16 mouse cellular contexts compared by ENCODE assay signal in the genomic region with DNA sequence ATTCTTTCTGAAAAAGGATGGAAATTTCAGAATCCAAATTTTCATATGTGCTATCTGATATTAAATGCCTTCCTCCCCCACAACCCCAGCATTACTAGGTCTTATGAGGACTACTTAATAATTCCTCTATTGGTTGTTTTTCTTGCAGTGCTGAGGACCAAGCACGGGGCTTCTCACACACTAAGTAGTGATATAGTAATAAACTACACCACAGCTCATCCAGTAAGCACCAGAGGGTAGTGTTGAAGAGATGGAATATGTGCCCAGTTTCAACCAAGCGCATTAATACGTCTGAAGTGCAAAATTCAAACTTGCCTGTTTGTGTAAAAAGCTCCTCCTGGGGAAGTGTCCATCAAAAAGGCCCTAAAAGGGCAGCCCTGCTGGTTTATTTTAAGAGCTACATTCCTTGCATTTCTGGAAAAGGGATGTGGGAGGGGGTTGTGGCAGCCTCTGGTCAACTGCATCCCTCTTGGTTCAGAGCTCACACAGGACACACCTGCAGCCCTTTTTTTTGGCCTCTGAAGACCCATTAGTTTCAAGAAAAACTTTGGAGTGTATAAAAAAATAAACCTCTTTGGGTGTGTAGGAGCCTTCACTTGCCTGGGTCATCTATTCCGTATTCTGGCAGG.
DNase-seq lines count a peak whose midpoint lies in the region; ATAC-seq and TF ChIP-seq lines count a peak whose summit lies in the region.
"Had no signal": no experiment of that assay in that cellular context is flagged by ENCODE, and none has a peak within 500 bp of the region (broad histone marks: within the 10 kb centered on the region; RNA-seq: fewer than 3 reads in every experiment).

No protein-coding gene starts in this region.

- H3K4me3 ChIP-seq in heart, postnatal 0 days (ENCODE audit: low read depth, low read length), result no peak overlapping the region
- no peak overlapping the region for H3K4me3 ChIP-seq in limb, embryonic 11.5 days (ENCODE audit: low read depth, low read length)
- H3K4me3 ChIP-seq: myocyte had no signal

- 51% methylated on average over 4 of the region's 4 CpGs for WGBS in heart, postnatal 0 days
- 34% methylated on average over 4 of the region's 4 CpGs for WGBS in limb, embryonic 11.5 days

- TF ChIP-seq EP300 in heart, postnatal 0 days (IDR thresholded peaks at IDR 0.05; ENCODE audit: low read depth), result no peak

- no peak for TF ChIP-seq CTCF in heart, postnatal 0 days (IDR thresholded peaks at IDR 0.05; ENCODE audit: low read depth)
- TF ChIP-seq CTCF in brain, embryonic 14.5 days (IDR thresholded peaks at IDR 0.05; ENCODE audit: borderline replicate concordance, extremely low read depth, insufficient read depth, insufficient read length), result no peak

- no peaks in the 10 kb centered on the region for H3K9me3 ChIP-seq in heart, postnatal 0 days (replicated peaks; ENCODE audit: control insufficient read depth, low read length)
- H3K9me3 ChIP-seq in limb, embryonic 11.5 days (ENCODE audit: control insufficient read depth, low read length), result no peaks in the 10 kb centered on the region

- no peak for DNase-seq in heart, postnatal 0 days (ENCODE audit: low spot score)
- DNase-seq in heart, postnatal 36 days, result no peak
- DNase-seq in Muller cell, postnatal 12 days (ENCODE audit: inconsistent ontology term), result peak; percentile 52
- peak; percentile 27 for DNase-seq in brain, embryonic 14.5 days (ENCODE audit: low read depth)
- peak; percentile 56 for DNase-seq in limb, embryonic 11.5 days (ENCODE audit: low spot score)
- DNase-seq in thymus, postnatal 4 days, result no peak
- DNase-seq: cerebellum, adult 9-11 months; kidney, adult 11 months; layer of hippocampus, adult 9-11 months; left cerebral cortex, postnatal 4 days; lung, adult 18-20 months; spleen, adult 18-20 months had no signal

- no peaks in the 10 kb centered on the region for H3K27me3 ChIP-seq in heart, postnatal 0 days (ENCODE audit: control insufficient read depth, insufficient read depth, low read length)
- H3K27me3 ChIP-seq in limb, embryonic 11.5 days (ENCODE audit: control insufficient read depth, insufficient read depth, low read length), result no peaks in the 10 kb centered on the region
- H3K27me3 ChIP-seq: CH12.LX, Patski had no signal

- H3K4me1 ChIP-seq in heart, postnatal 0 days (ENCODE audit: control insufficient read depth, insufficient read depth), result peaks cover 15% of the 10 kb centered on the region
- H3K4me1 ChIP-seq in limb, embryonic 11.5 days (ENCODE audit: control insufficient read depth, insufficient read depth, low read length), result peaks cover 22% of the 10 kb centered on the region

- no peaks in the 10 kb centered on the region for H3K36me3 ChIP-seq in heart, postnatal 0 days (replicated peaks; ENCODE audit: control insufficient read depth, insufficient read depth, low read length)
- H3K36me3 ChIP-seq in limb, embryonic 11.5 days (ENCODE audit: control insufficient read depth, insufficient read depth, low read length), result no peaks in the 10 kb centered on the region

- no peak for TF ChIP-seq POLR2A in brain, embryonic 14.5 days (IDR thresholded peaks at IDR 0.05; ENCODE audit: borderline replicate concordance, extremely low read depth, insufficient read depth, insufficient read length, poor library complexity, severe bottlenecking)

- ATAC-seq in heart, postnatal 0 days (ENCODE audit: insufficient read depth, low read depth), result no peak
- peak; percentile 60 for ATAC-seq in limb, embryonic 11.5 days (ENCODE audit: insufficient number of reproducible peaks, low FRiP score, low TSS enrichment, low read depth)
- ATAC-seq in megakaryocyte-erythroid progenitor cell, adult 5-6 weeks (replicated peaks; ENCODE audit: low FRiP score, low TSS enrichment, poor library complexity, severe bottlenecking), result no peak
- ATAC-seq: Patski had no signal

- intact Hi-C loops in heart, postnatal 36 days (cut with DNase I), result no loop called here

- H3K9ac ChIP-seq in heart, postnatal 0 days (replicated peaks; ENCODE audit: low read depth, low read length), result no peak overlapping the region
- H3K9ac ChIP-seq in limb, embryonic 11.5 days (ENCODE audit: low read length), result no peak overlapping the region

- H3K27ac ChIP-seq in heart, postnatal 0 days (ENCODE audit: low read depth), result 0 out of 2 replicates have a peak overlapping the region, but pooled peaks have one; percentile 38
- 0 out of 2 replicates have a peak overlapping the region, but pooled peaks have one; percentile 10 for H3K27ac ChIP-seq in limb, embryonic 11.5 days (replicated peaks; ENCODE audit: low read depth, low read length)

- H3K4me2 ChIP-seq in heart, postnatal 0 days (ENCODE audit: low read depth, low read length), result no peak overlapping the region
- H3K4me2 ChIP-seq in limb, embryonic 11.5 days (ENCODE audit: low read depth, severe bottlenecking), result no peak overlapping the region

Comparison
In these comparisons a context has a peak if more than half of its experiments do, and no peak if none do; other contexts are left out.
1. DNase-seq: peak in Muller cell, postnatal 12 days (single experiment), brain, embryonic 14.5 days (single experiment) and limb, embryonic 11.5 days (single experiment); none in heart, postnatal 0 days (single experiment), heart, postnatal 36 days (0 of 2) and thymus, postnatal 4 days (single experiment).